Comparison of ENCODE assay signal across 8 mouse cellular contexts in the genomic region with DNA sequence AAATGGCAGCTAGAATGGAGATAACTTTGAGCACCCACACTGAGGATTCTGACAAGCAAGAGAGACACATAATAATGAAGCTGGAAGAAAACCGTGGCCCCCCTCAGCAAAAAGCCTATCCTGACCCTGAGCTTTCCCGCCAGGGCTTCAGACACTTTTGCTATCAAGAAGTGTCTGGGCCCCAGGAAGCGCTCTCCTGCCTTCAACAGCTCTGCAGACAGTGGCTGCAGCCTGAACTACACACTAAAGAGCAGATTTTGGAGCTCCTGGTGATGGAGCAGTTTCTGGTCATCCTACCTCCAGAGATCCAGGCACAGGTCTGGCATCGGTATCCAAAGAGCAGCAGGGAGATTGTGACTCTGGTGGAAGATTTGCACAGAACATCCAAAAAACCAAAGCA. TPM values are rescaled to one million over a fixed set of nuclear protein-coding genes. Genes with fewer than 3 reads are reported as not detected.
DNase-seq lines count a peak whose midpoint lies in the region; ATAC-seq and TF ChIP-seq lines count a peak whose summit lies in the region.

No protein-coding gene starts in this region.

- intact Hi-C loops in heart, adult 2 months (cut with DNase I), result loop anchor here (2.0 to 10.0 kb wide), 5 partner anchors 37 to 437 kb away; a partner anchor contains a TSS
- intact Hi-C loops in heart, postnatal 25 days (cut with DNase I), result loop anchor here (2.0 to 10.0 kb wide), 4 partner anchors 34 to 154 kb away; a partner anchor contains a TSS

- H3K4me1 ChIP-seq in heart, adult 2 months (ENCODE audit: control insufficient read depth, insufficient read depth, low read length), result no peaks in the 10 kb centered on the region; the same call in none of the 2 replicates
- H3K4me1 ChIP-seq in embryonic facial prominence, embryonic 14.5 days (ENCODE audit: control insufficient read depth, insufficient read depth, low read length), result peaks cover 5% of the 10 kb centered on the region
- H3K4me1 ChIP-seq in limb, embryonic 15.5 days, result peaks cover 10% of the 10 kb centered on the region

- peaks cover 1% of the 10 kb centered on the region; the same call in 1 of the 2 replicates for H3K79me2 ChIP-seq in heart, adult 2 months (replicated peaks; ENCODE audit: control insufficient read depth, insufficient read depth, low read length)

- H3K9ac ChIP-seq in heart, adult 2 months (ENCODE audit: low read depth, low read length), result no peak overlapping the region
- H3K9ac ChIP-seq in embryonic facial prominence, embryonic 14.5 days (ENCODE audit: low read depth, low read length), result peak overlapping the region; percentile 72
- H3K9ac ChIP-seq in limb, embryonic 15.5 days, result no peak overlapping the region; the same call in 1 of the 2 replicates

- H3K27me3 ChIP-seq in heart, adult 2 months (ENCODE audit: control insufficient read depth, insufficient read depth, low read length), result no peaks in the 10 kb centered on the region
- no peaks in the 10 kb centered on the region for H3K27me3 ChIP-seq in embryonic facial prominence, embryonic 14.5 days (replicated peaks; ENCODE audit: control insufficient read depth, insufficient read depth, low read length)
- no peaks in the 10 kb centered on the region for H3K27me3 ChIP-seq in limb, embryonic 15.5 days

- H3K36me3 ChIP-seq in heart, adult 2 months (ENCODE audit: control insufficient read depth, insufficient read depth, low read length), result no peaks in the 10 kb centered on the region
- no peaks in the 10 kb centered on the region for H3K36me3 ChIP-seq in embryonic facial prominence, embryonic 14.5 days (ENCODE audit: control insufficient read depth, insufficient read depth, low read length)
- no peaks in the 10 kb centered on the region for H3K36me3 ChIP-seq in limb, embryonic 15.5 days

- peak overlapping the region; percentile 67 for H3K4me3 ChIP-seq in heart, adult 2 months
- peak overlapping the region; percentile 57 for H3K4me3 ChIP-seq in embryonic facial prominence, embryonic 14.5 days (ENCODE audit: low read depth, low read length)
- peak overlapping the region; percentile 80 for H3K4me3 ChIP-seq in limb, embryonic 15.5 days

- no peak for TF ChIP-seq EP300 in heart, adult 2 months (IDR thresholded peaks at IDR 0.05; ENCODE audit: insufficient read depth, low read depth, low read length)

- no peaks in the 10 kb centered on the region for H3K9me3 ChIP-seq in embryonic facial prominence, embryonic 14.5 days (ENCODE audit: control insufficient read depth, low read length)
- no peaks in the 10 kb centered on the region for H3K9me3 ChIP-seq in limb, embryonic 15.5 days

- no peak for TF ChIP-seq CTCF in heart, adult 2 months (IDR thresholded peaks at IDR 0.05)

- H3K27ac ChIP-seq in heart, adult 2 months, result no peak overlapping the region
- H3K27ac ChIP-seq in embryonic facial prominence, embryonic 14.5 days (replicated peaks; ENCODE audit: low read depth, low read length), result no peak overlapping the region; the same call in 1 of the 2 replicates
- H3K27ac ChIP-seq in limb, embryonic 15.5 days, result no peak overlapping the region

- no peak for DNase-seq in heart, adult 2 months
- no peak for DNase-seq in heart, postnatal 25 days (ENCODE audit: low spot score)
- peak; percentile 35 for DNase-seq in 3T3-L1 (ENCODE audit: low read depth, low spot score)
- DNase-seq in embryonic facial prominence, embryonic 14.5 days (ENCODE audit: low spot score), result no peak
- DNase-seq in ovary, postnatal 10 days (ENCODE audit: low spot score), result no peak
- no peak for DNase-seq in cerebellum, adult 11-12 months
- DNase-seq in left cerebral cortex, adult 18-20 months (ENCODE audit: low spot score in 2 of 2), result no peak

- peak overlapping the region; percentile 73 for H3K4me2 ChIP-seq in embryonic facial prominence, embryonic 14.5 days (ENCODE audit: low read depth, low read length)
- peak overlapping the region; percentile 74 for H3K4me2 ChIP-seq in limb, embryonic 15.5 days

- WGBS in heart, adult 2 months, result 77% methylated on average over 4 of the region's 4 CpGs
- WGBS in embryonic facial prominence, embryonic 14.5 days, result 67% methylated on average over 4 of the region's 4 CpGs
- 71% methylated on average over 4 of the region's 4 CpGs for WGBS in limb, embryonic 15.5 days

- ATAC-seq in embryonic facial prominence, embryonic 14.5 days (ENCODE audit: low read depth), result no peak
- ATAC-seq in limb, embryonic 15.5 days (ENCODE audit: insufficient number of reproducible peaks, low FRiP score, low TSS enrichment, low read depth), result no peak

- TF ChIP-seq POLR2A in heart, adult 2 months (IDR thresholded peaks at IDR 0.05; ENCODE audit: insufficient read depth, low read depth, low read length), result no peak

RNA-seq across cellular contexts. Expression of a gene that starts 0.8 kb away (rescaled TPM):
- total RNA-seq in heart, adult 2 months (2021), result 1 to 10 TPM; 1.3 to 1.8 TPM
- polyA plus RNA-seq in heart, adult 2 months (2012; rRNA removed), result 1.00 and 1.8 TPM in 2 replicates
- total RNA-seq in heart, postnatal 25 days (2021), result 1 to 10 TPM; 1.3 to 1.6 TPM
- polyA plus RNA-seq in embryonic facial prominence, embryonic 14.5 days (2014; fragmentation: Nextera tagmentation; extraction: Ambion mirVana), result 0.83 and 1.2 TPM in 2 replicates
- 1.9 TPM in 2 replicates for polyA plus RNA-seq in limb, embryonic 15.5 days (2015; fragmentation: Nextera tagmentation; extraction: Ambion mirVana)
- 1 to 10 TPM; 3.8 to 4.1 TPM for total RNA-seq in left cerebral cortex, adult 18-20 months (2021)

RNA-seq across cellular contexts. Expression of a gene that starts 17.2 kb away (rescaled TPM):
- total RNA-seq in heart, adult 2 months (2021), result not detected
- polyA plus RNA-seq in heart, adult 2 months (2012; rRNA removed), result not detected in 2 replicates
- not detected for total RNA-seq in heart, postnatal 25 days (2021)
- polyA plus RNA-seq in embryonic facial prominence, embryonic 14.5 days (2014; fragmentation: Nextera tagmentation; extraction: Ambion mirVana), result 0.60 and 0.93 TPM in 2 replicates
- not detected in 2 replicates for polyA plus RNA-seq in limb, embryonic 15.5 days (2015; fragmentation: Nextera tagmentation; extraction: Ambion mirVana)
- total RNA-seq in left cerebral cortex, adult 18-20 months (2021), result not detected

RNA-seq across cellular contexts. Expression of a gene that starts 24.3 kb away (rescaled TPM):
- 10 to 100 TPM; 48.6 to 49.4 TPM for total RNA-seq in heart, adult 2 months (2021)
- 50.4 and 59.4 TPM in 2 replicates for polyA plus RNA-seq in heart, adult 2 months (2012; rRNA removed)
- total RNA-seq in heart, postnatal 25 days (2021), result 10 to 100 TPM; 47.9 to 53.7 TPM
- polyA plus RNA-seq in embryonic facial prominence, embryonic 14.5 days (2014; fragmentation: Nextera tagmentation; extraction: Ambion mirVana), result 55.4 and 58.2 TPM in 2 replicates
- 54.2 and 56.0 TPM in 2 replicates for polyA plus RNA-seq in limb, embryonic 15.5 days (2015; fragmentation: Nextera tagmentation; extraction: Ambion mirVana)
- total RNA-seq in left cerebral cortex, adult 18-20 months (2021), result 100 to 1,000 TPM; 113 to 116 TPM

RNA-seq across cellular contexts. Expression of a gene that starts 36.5 kb away (rescaled TPM):
- 10 to 100 TPM; 10.8 to 12.1 TPM for total RNA-seq in heart, adult 2 months (2021)
- polyA plus RNA-seq in heart, adult 2 months (2012; rRNA removed), result 2.3 and 4.6 TPM in 2 replicates
- 10 to 100 TPM in 1 of 2 experiments, 1 to 10 TPM in 1; 9.6 to 13.5 TPM for total RNA-seq in heart, postnatal 25 days (2021)
- polyA plus RNA-seq in embryonic facial prominence, embryonic 14.5 days (2014; fragmentation: Nextera tagmentation; extraction: Ambion mirVana), result 7.2 and 8.1 TPM in 2 replicates
- 6.2 and 6.8 TPM in 2 replicates for polyA plus RNA-seq in limb, embryonic 15.5 days (2015; fragmentation: Nextera tagmentation; extraction: Ambion mirVana)
- total RNA-seq in left cerebral cortex, adult 18-20 months (2021), result 10 to 100 TPM; 27.0 to 27.4 TPM

RNA-seq across cellular contexts. Expression of a gene that starts 36.6 kb away (rescaled TPM):
- total RNA-seq in heart, adult 2 months (2021), result under 1 TPM; 0.27 to 0.42 TPM
- polyA plus RNA-seq in heart, adult 2 months (2012; rRNA removed), result not detected in 2 replicates
- total RNA-seq in heart, postnatal 25 days (2021), result not detected
- polyA plus RNA-seq in embryonic facial prominence, embryonic 14.5 days (2014; fragmentation: Nextera tagmentation; extraction: Ambion mirVana), result 3.0 and 3.7 TPM in 2 replicates
- 2.7 and 3.4 TPM in 2 replicates for polyA plus RNA-seq in limb, embryonic 15.5 days (2015; fragmentation: Nextera tagmentation; extraction: Ambion mirVana)
- total RNA-seq in left cerebral cortex, adult 18-20 months (2021), result not detected
